Mouse (Mus musculus) layer of hippocampus, postnatal 14 days (tissue): ENCODE data around the gene Rnf38. TPM values are rescaled to one million over a fixed set of nuclear protein-coding genes. Genes with fewer than 3 reads are reported as not detected.
A peak's percentile ranks its signal among the peaks of the same experiment; 100 is the strongest.

Experiments
- DNase-seq, 2 experiments: peaks; one replicate each; pipeline ENCODE4 v3.0.0; 2021 to 2022; ENCODE audit warnings: low spot score in 2 of 2, mixed read lengths in 1 of 2
- long read RNA-seq, 2 experiments: library from polyadenylated mRNA; stranded (forward); transcript quantifications; one replicate each; pipeline ENCODE4 v2.0.0; 2021
- total RNA-seq, 2 experiments: library from RNA; stranded (reverse); gene quantifications; 2 replicates each; pipeline ENCODE4 v1.2.3; 2021

Gene Rnf38
- total RNA-seq: 10 to 100 TPM; 58.5 to 63.4 TPM
- long read RNA-seq, experiment 1, full-length matches to known transcripts: 2 of 10 reads
- long read RNA-seq, experiment 1, partial matches to known transcripts: 4 of 10 reads
- long read RNA-seq, experiment 1, other reads (novel, unspliced or antisense): 4 of 10 reads
- long read RNA-seq, experiment 2, full-length matches to known transcripts: 3 of 9 reads
- long read RNA-seq, experiment 2, partial matches to known transcripts: 1 of 9 reads
- long read RNA-seq, experiment 2, other reads (novel, unspliced or antisense): 5 of 9 reads

- no peak for DNase-seq
Observed at GRCm38 (mm10) chr4:44233713-44234003, at the start of gene Rnf38. Rnf38 (minus strand) TSS chr4:44233789.

- no peak for DNase-seq
Observed at GRCm38 (mm10) chr4:44281597-44282265, 48.1 kb upstream of the Rnf38 start.

GRCm38 (mm10) chr4:44271134-44271533 is 37.5 kb upstream of the Rnf38 start:
- no peak for DNase-seq

- DNase-seq: no peak
Observed at GRCm38 (mm10) chr4:44269376-44269817, 35.8 kb upstream of the Rnf38 start.

- no peak for DNase-seq
Observed at GRCm38 (mm10) chr4:44267437-44267836, 33.8 kb upstream of the Rnf38 start.

- no peak for DNase-seq
Observed at GRCm38 (mm10) chr4:44265500-44265899, 31.9 kb upstream of the Rnf38 start.

- no peak for DNase-seq
Observed at GRCm38 (mm10) chr4:44260244-44260643, 26.7 kb upstream of the Rnf38 start.

- no peak for DNase-seq
Observed at GRCm38 (mm10) chr4:44259126-44259525, 25.5 kb upstream of the Rnf38 start.

GRCm38 (mm10) chr4:44254579-44254978 is 21.0 kb upstream of the Rnf38 start:
- no peak for DNase-seq

- DNase-seq: no peak
Observed at GRCm38 (mm10) chr4:44253191-44253590, 19.6 kb upstream of the Rnf38 start.

GRCm38 (mm10) chr4:44251966-44252916 is 18.7 kb upstream of the Rnf38 start:
- no peak for DNase-seq

GRCm38 (mm10) chr4:44251521-44251920 is 17.9 kb upstream of the Rnf38 start:
- DNase-seq: no peak

GRCm38 (mm10) chr4:44249705-44250104 is 16.1 kb upstream of the Rnf38 start:
- DNase-seq: no peak

GRCm38 (mm10) chr4:44247051-44247939 is 13.7 kb upstream of the Rnf38 start:
- no peak for DNase-seq

- no peak for DNase-seq
Observed at GRCm38 (mm10) chr4:44246285-44246684, 12.7 kb upstream of the Rnf38 start.

- no peak for DNase-seq
Observed at GRCm38 (mm10) chr4:44241638-44242037, 8.0 kb upstream of the Rnf38 start.

GRCm38 (mm10) chr4:44235946-44236345 is 2.4 kb upstream of the Rnf38 start:
- no peak for DNase-seq

GRCm38 (mm10) chr4:44234004-44234866 is 646 bp upstream of the Rnf38 start:
- peak; percentile 77 to 88 for DNase-seq

GRCm38 (mm10) chr4:44232771-44233712 is 547 bp downstream of the Rnf38 start:
- DNase-seq: peak; percentile 18 to 39
